Mouse (Mus musculus) liver, postnatal 0 days (tissue): Measurements from ENCODE around the gene Arhgef9. TPM values are rescaled to one million over a fixed set of nuclear protein-coding genes. Genes with fewer than 3 reads are reported as not detected.

Experiments used
- ATAC-seq: fragments of 200-750 bp; cut with Nextera tagmentation; 2 replicates; pipeline ENCODE4 v1.8.0; 2017; ENCODE audit warnings: mild to moderate bottlenecking, moderate library complexity
- DNase-seq: peaks from one replicate; pipeline ENCODE4 v3.0.0-alpha.2; 2016
- H3K27ac ChIP-seq: fragments of 300-500 bp; sonication (generic); 2 replicates; pipeline ENCODE4 v1.5.1; 2014; ENCODE audit warnings: antibody characterized with exemption, moderate library complexity, mild to moderate bottlenecking, low read depth
- H3K27me3 ChIP-seq: fragments of 300-500 bp; sonication (generic); 2 replicates; pipeline ENCODE4 v1.6.1; 2014; ENCODE audit warnings: low read length, control low read depth, mixed read lengths; ENCODE audit not compliant: insufficient read depth
- H3K36me3 ChIP-seq: fragments of 300-500 bp; sonication (generic); replicated peaks from 2 replicates; pipeline ENCODE4 v1.6.1; 2014; ENCODE audit warnings: mild to moderate bottlenecking, control low read depth, low read length, moderate library complexity, mixed read lengths; ENCODE audit not compliant: insufficient read depth
- H3K4me1 ChIP-seq: fragments of 300-500 bp; sonication (generic); 2 replicates; pipeline ENCODE4 v1.6.1; 2014; ENCODE audit warnings: antibody characterized with exemption, mild to moderate bottlenecking, control low read depth; ENCODE audit not compliant: insufficient read depth
- H3K4me2 ChIP-seq: fragments of 300-500 bp; sonication (generic); 2 replicates; pipeline ENCODE4 v1.6.1; 2014; ENCODE audit warnings: low read depth, mild to moderate bottlenecking, low read length, moderate library complexity, mixed read lengths
- H3K4me3 ChIP-seq: fragments of 300-500 bp; sonication (generic); 2 replicates; pipeline ENCODE4 v1.5.1; 2014; ENCODE audit warnings: low read depth, low read length
- H3K9ac ChIP-seq: fragments of 300-500 bp; sonication (generic); replicated peaks from 2 replicates; pipeline ENCODE4 v1.6.1; 2014; ENCODE audit warnings: mild to moderate bottlenecking, moderate library complexity
- H3K9me3 ChIP-seq: fragments of 300-500 bp; sonication (generic); 2 replicates; pipeline ENCODE4 v1.6.1; 2016; ENCODE audit warnings: mild to moderate bottlenecking, control low read depth, low read length, mixed read lengths
- CTCF ChIP-seq: sonication (generic); IDR thresholded peaks from 2 replicates; pipeline ENCODE4 v1.5.1; 2016; ENCODE audit warnings: antibody characterized with exemption, low read depth
- EP300 ChIP-seq: IDR thresholded peaks from 2 replicates; pipeline ENCODE4 v1.6.1; 2016; ENCODE audit warnings: antibody characterized with exemption, low read depth, mild to moderate bottlenecking
- WGBS: fragments of 180-500 bp; shearing (Covaris S2); extraction: QIAGEN DNeasy Blood & Tissue Kit; methylation state at CpG from one replicate; pipeline ENCODE4 v1.1.7; 2014; ENCODE audit not compliant: insufficient replicate concordance; 5-methylcytosine and 5-hydroxymethylcytosine counted together
- polyA plus RNA-seq: library from polyadenylated mRNA; unstranded; fragments of >200 nt; fragmentation: Nextera tagmentation; extraction: Ambion mirVana; gene quantifications from 2 replicates; pipeline ENCODE4 v1.2.1, GENCODE M21; 2015

The Arhgef9 gene
- polyA plus RNA-seq, 1 experiment from 2014 or later: 3.1 TPM

DNA sequence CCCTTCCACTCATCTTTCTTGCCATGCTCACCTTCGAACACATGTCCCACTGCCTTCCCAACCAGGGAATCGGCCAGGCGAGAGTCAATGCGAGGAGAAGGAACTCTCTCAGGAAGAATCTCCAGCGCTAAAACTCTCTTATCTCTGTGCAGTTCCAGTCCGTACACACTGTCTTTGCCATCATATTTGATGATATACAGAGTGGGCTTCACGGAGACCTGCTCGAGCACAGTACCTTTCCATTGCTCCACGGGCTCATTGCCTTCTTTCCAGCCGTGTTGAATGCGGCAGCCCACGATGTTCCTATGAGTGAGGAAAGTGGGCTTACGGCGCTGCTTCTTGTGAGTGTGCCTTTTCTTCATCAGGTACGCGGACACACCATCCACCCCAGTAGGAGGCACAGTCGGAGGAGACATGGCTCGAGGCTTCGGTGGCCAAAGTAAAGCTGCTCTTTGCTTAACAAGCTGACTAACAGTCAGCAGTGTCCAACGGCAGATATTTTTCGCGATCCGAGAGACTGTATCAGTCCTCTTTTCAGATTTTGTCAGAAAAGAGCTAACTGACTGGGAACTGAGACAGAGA, 170.8 kb downstream of the Arhgef9 start:
- H3K4me2 ChIP-seq: peak overlapping the region; percentile 77
- 22% methylated on average over 23 of the region's 23 CpGs for WGBS
- H3K4me3 ChIP-seq: peak overlapping the region; percentile 56
- H3K4me1 ChIP-seq: no peaks in the 10 kb centered on the region
- H3K36me3 ChIP-seq: no peaks in the 10 kb centered on the region
- no peaks in the 10 kb centered on the region for H3K9me3 ChIP-seq
- H3K9ac ChIP-seq: peak overlapping the region; percentile 46
- no peaks in the 10 kb centered on the region for H3K27me3 ChIP-seq
- peak overlapping the region; percentile 64; the same call in 1 of the 2 replicates for H3K27ac ChIP-seq
- TF ChIP-seq CTCF: no peak
- no peak for TF ChIP-seq EP300
- ATAC-seq (peak; percentile 37; the same call in 1 of the 2 replicates), DNase-seq (no peak)

GRCm38 (mm10) chrX:95012033-95012432, 184.6 kb downstream of the Arhgef9 start:
- 12% methylated on average over 4 of the region's 4 CpGs for WGBS
- Histone ChIP-seq H3K27ac (no peak overlapping the region), H3K36me3 (no peaks in the 10 kb centered on the region), H3K9me3 (no peaks in the 10 kb centered on the region), H3K4me3 (no peak overlapping the region), H3K27me3 (no peaks in the 10 kb centered on the region), H3K9ac (no peak overlapping the region), H3K4me1 (no peaks in the 10 kb centered on the region), H3K4me2 (no peak overlapping the region)
- no peak for ATAC-seq
- TF ChIP-seq EP300 (no peak), CTCF (peak; percentile 68)
- no peak for DNase-seq

Other genes with a start within 250 kb of the Arhgef9 start
- 0.64 and 0.81 TPM in 2 replicates for gene Spin4, start 170.2 kb downstream of the Arhgef9 start, polyA plus RNA-seq
- 1.4 and 1.6 TPM in 2 replicates for gene Amer1, start 248.0 kb upstream of the Arhgef9 start, polyA plus RNA-seq